Mouse (Mus musculus) brain, embryonic 14.5 days (tissue): ENCODE results near the gene Gm49416. TPM values are rescaled to one million over a fixed set of nuclear protein-coding genes. Genes with fewer than 3 reads are reported as not detected.
A peak's percentile ranks its signal among the peaks of the same experiment; 100 is the strongest.
"Not testable (repeated sequence)": the region's sequence is repeated elsewhere in the genome, so short reads cannot be mapped to it uniquely, and the experiment has no call there.

Experiments used
- DNase-seq: peaks from one replicate; pipeline ENCODE4 v3.0.0-alpha.2; 2011; ENCODE audit warnings: low read depth
- CTCF ChIP-seq: fragments of 200-500 bp; IDR thresholded peaks from 2 replicates; pipeline ENCODE4 v1.5.1; 2012; ENCODE audit warnings: inconsistent platforms, mild to moderate bottlenecking, moderate library complexity, borderline replicate concordance; ENCODE audit not compliant: insufficient read depth, insufficient read length; ENCODE audit errors: extremely low read depth
- POLR2A ChIP-seq: fragments of 200-500 bp; IDR thresholded peaks from 2 replicates; pipeline ENCODE4 v1.6.1; 2012; ENCODE audit warnings: mild to moderate bottlenecking, inconsistent platforms, borderline replicate concordance; ENCODE audit not compliant: poor library complexity, insufficient read depth, insufficient read length, severe bottlenecking; ENCODE audit errors: extremely low read depth
- polyA plus RNA-seq: library from polyadenylated mRNA; depleted of rRNA; stranded (reverse); fragments of >200 nt; gene quantifications from 2 replicates; pipeline ENCODE4 v1.2.3, GENCODE M21; 2012

The Gm49416 gene
- polyA plus RNA-seq, 1 experiment: 0.33 TPM

GRCm38 (mm10) chr19:8857689-8858088 is 31.0 kb upstream of the Gm49416 start:
- TF ChIP-seq POLR2A (no peak), CTCF (peak; percentile 60; the same call in 1 of the 2 replicates)
- peak; percentile 58 for DNase-seq

- TF ChIP-seq CTCF (peak; percentile 29; the same call in 1 of the 2 replicates), POLR2A (no peak)
- peak; percentile 39 for DNase-seq
These were observed 29.7 kb upstream of the Gm49416 start for GRCm38 (mm10) chr19:8859018-8859417.

GRCm38 (mm10) chr19:8864265-8864664 is 24.5 kb upstream of the Gm49416 start:
- DNase-seq: no peak
- TF ChIP-seq CTCF (no peak), POLR2A (no peak)

- DNase-seq: not testable (repeated sequence)
These were observed 18.3 kb upstream of the Gm49416 start for GRCm38 (mm10) chr19:8870381-8870780.

- TF ChIP-seq POLR2A (no peak), CTCF (no peak)
- no peak for DNase-seq
These were observed 17.9 kb upstream of the Gm49416 start for GRCm38 (mm10) chr19:8870838-8871237.

GRCm38 (mm10) chr19:8871267-8872186 is 17.2 kb upstream of the Gm49416 start, which contains the start of gene Ubxn1:
Gene Ubxn1, plus strand, starts transcription at chr19:8871496.
- TF ChIP-seq POLR2A (no peak; the same call in 1 of the 2 replicates), CTCF (no peak)
- DNase-seq: peak; percentile 99

- no peak for DNase-seq
- TF ChIP-seq CTCF (no peak), POLR2A (no peak)
These were observed 16.4 kb upstream of the Gm49416 start for GRCm38 (mm10) chr19:8872266-8872840.

GRCm38 (mm10) chr19:8875031-8875430 is 13.7 kb upstream of the Gm49416 start:
- TF ChIP-seq CTCF (no peak), POLR2A (no peak)

GRCm38 (mm10) chr19:8880311-8881033 is 8.3 kb upstream of the Gm49416 start, which contains the start of gene Uqcc3:
Gene Uqcc3, minus strand, starts transcription at chr19:8880923.
- TF ChIP-seq POLR2A (peak; percentile 56; the same call in 1 of the 2 replicates), CTCF (no peak)

More at GRCm38 (mm10) chr19:8875031-8875430, 13.7 kb upstream of the Gm49416 start:
- no peak for DNase-seq

GRCm38 (mm10) chr19:8881034-8881392 is 7.7 kb upstream of the Gm49416 start:
- DNase-seq: no peak
- TF ChIP-seq CTCF (no peak), POLR2A (no peak)

More at GRCm38 (mm10) chr19:8880311-8881033, 8.3 kb upstream of the Gm49416 start, which contains the start of gene Uqcc3:
- peak; percentile 96 for DNase-seq

GRCm38 (mm10) chr19:8883616-8884015 is 5.1 kb upstream of the Gm49416 start, which contains the start of the genes Lbhd1 and Gm49403:
Gene Lbhd1, plus strand, starts transcription at chr19:8883732.
Gene Gm49403, plus strand, starts transcription at chr19:8883930.
- TF ChIP-seq CTCF (no peak), POLR2A (no peak)

GRCm38 (mm10) chr19:8886916-8887584 is 1.7 kb upstream of the Gm49416 start:
- no peak for DNase-seq
- TF ChIP-seq POLR2A (no peak), CTCF (no peak)

More at GRCm38 (mm10) chr19:8883616-8884015, 5.1 kb upstream of the Gm49416 start, which contains the start of the genes Lbhd1 and Gm49403:
- DNase-seq: no peak
